Mouse (Mus musculus): Measurements from ENCODE around the gene Emc7.

Gene Emc7

GRCm38 (mm10) chr2:112510140-112510539 lies 55.3 kb downstream of the Emc7 start:
- in situ Hi-C loops (cut with MboI; ENCODE audit: unreplicated experiment in 2 of 2): loop anchor here in 1 of 2 experiments (25.0 kb wide), 2 partner anchors 802 to 1327 kb away; partner anchors contain the start of genes Arhgap11a and Scg5

- in situ Hi-C loops (cut with MboI; ENCODE audit: unreplicated experiment in 2 of 2): loop anchor here in 1 of 2 experiments (25.0 kb wide), 2 partner anchors 799 to 1324 kb away; partner anchors contain the start of genes Arhgap11a and Scg5
These were observed 58.2 kb downstream of the Emc7 start for GRCm38 (mm10) chr2:112513036-112513435.

- in situ Hi-C loops (cut with MboI; ENCODE audit: unreplicated experiment in 2 of 2): loop anchor here in 1 of 2 experiments (25.0 kb wide), 2 partner anchors 796 to 1321 kb away; partner anchors contain the start of genes Arhgap11a and Scg5
These were observed 61.9 kb downstream of the Emc7 start for GRCm38 (mm10) chr2:112516728-112517127.

GRCm38 (mm10) chr2:112517218-112517617 lies 62.4 kb downstream of the Emc7 start:
- in situ Hi-C loops (cut with MboI; ENCODE audit: unreplicated experiment in 2 of 2): loop anchor here in 1 of 2 experiments (25.0 kb wide), 2 partner anchors 795 to 1320 kb away; partner anchors contain the start of genes Arhgap11a and Scg5

GRCm38 (mm10) chr2:112518541-112518940 lies 63.7 kb downstream of the Emc7 start:
- in situ Hi-C loops (cut with MboI; ENCODE audit: unreplicated experiment in 2 of 2): loop anchor here in 1 of 2 experiments (25.0 kb wide), 2 partner anchors 794 to 1319 kb away; partner anchors contain the start of genes Arhgap11a and Scg5

GRCm38 (mm10) chr2:112520526-112521482 lies 66.0 kb downstream of the Emc7 start:
- in situ Hi-C loops (cut with MboI; ENCODE audit: unreplicated experiment in 2 of 2): loop anchor here in 1 of 2 experiments (25.0 kb wide), 2 partner anchors 791 to 1316 kb away; partner anchors contain the start of genes Arhgap11a and Scg5

Data from v-Abl transformed pro-B cells (cell line).